Mouse (Mus musculus): ENCODE results near the gene Cnst.

The Cnst gene

DNA sequence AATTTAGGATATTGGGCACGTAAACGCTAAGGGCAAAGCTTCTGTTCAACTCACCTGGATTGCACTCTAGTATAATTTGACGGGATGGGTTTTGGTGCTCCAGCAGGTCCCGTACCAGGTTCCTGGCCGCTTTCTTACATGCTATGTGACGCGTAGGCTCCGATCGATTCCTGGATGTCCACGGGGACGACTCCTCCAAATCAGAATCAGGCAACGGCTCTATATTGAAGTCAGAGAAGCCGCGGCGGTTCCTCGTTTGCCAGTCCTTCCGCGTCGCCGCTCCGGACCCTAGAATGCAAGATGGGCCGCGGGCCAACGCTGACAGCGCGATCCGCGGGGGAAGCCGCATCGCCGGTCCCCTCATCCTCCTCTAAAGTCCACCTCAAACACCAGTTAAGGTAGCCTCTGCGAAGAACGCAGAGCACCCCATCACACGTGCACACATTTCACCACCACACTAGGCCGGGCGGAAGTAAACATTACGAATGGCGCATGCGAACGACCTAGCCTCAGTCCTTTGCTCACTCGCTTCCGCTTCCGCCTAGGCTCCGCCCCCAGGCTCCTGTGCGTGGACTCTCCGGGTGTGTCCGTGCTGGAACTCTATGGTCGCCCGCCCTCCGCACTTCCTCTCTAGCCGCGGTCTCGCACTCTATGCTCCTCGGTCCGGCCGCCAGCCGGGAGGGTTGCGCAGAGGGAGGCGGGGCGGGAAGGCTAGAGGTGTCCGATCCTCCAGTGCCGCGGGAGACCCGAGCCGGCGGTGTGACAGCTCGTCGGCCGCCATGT is at the start of gene Cnst, which contains the start of gene Tfb2m:
Cnst (plus strand) TSS at position 603 of the 783 bp plus-strand sequence.
Tfb2m (minus strand) TSS at position 500 of the 783 bp plus-strand sequence.
- DNase-seq = peak; percentile 99

DNA sequence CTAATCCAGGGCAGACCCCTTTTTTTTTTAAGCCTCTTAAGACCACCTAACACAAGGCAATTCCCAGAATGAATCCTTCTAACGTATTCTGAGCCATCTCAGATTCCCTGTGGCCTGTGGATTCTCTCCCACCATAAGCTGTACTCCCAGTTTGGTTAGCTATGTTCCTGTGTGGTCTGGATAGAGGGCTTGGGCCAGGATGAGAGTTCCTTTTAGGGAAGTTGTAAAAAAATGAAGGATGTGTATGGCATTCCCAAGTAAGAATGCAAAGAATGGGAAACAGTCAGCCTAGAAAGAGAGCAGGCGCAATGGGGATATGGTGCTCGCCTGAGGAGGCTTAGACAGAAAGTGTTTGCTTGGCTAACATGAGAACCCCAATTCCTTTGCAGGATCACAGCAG is 46.9 kb upstream of the Cnst start:
- DNase-seq = no peak

DNA sequence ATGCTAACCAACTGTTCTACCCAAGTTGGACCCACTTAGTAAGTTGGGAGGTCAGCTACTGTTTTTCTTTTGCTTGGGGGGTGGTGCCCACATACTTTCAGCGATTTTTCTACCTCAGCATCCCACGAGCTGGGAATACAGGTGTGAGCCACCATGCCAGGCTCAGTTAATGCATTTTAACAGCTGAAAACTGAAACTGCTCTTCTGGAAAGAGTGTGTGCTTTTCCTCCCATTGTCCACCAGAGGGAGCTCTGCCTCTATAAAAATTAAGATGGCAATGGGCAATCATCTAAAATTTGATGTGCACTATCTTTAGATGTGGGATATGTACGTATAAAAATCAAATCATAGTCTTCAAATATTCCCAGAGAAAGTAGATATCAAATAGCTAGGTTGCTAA is 43.6 kb upstream of the Cnst start:
- no peak for DNase-seq

- DNase-seq = peak; percentile 22
Measured at GRCm38 (mm10) chr1:179506530-179507315, 39.4 kb upstream of the Cnst start.

DNA sequence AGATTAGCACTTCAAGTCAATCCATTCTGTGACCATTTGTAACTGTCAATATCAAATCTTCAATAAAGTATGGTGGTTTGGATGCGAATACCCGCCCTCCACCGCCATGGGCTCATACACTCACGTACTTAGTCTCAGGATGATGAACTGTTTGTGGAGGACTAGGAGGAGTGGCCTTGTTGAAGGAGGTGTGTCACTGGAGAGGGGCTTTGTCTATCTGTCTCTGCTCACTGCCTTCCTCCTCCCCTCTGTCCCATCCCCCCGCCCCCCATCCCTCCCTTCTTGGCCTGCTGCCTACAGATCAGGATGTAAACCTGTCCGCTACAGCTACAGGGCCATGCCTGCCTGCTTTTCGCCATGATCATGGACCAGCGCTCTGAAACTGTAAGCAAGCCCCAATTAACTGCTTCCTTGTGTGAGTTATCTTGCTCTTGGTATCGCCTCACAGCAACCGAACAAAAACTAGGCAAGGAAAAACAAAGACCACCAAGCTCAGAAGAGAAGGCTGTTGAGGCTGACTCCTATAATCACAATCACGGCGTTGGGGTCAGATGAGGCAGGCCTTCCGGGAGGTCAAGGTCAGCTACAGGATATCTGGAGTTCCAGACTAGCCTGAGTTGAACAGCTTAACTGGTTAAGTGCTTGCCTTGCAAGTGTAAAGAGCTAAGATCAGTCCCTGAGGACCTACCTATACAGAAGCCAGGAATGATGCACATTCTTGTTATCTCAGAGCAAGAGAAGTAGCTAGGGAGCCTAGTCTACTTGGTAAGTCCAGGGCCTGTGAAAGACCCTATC is 35.4 kb upstream of the Cnst start:
- DNase-seq = no peak

GRCm38 (mm10) chr1:179511895-179512294 is 34.3 kb upstream of the Cnst start:
- peak; percentile 39 for DNase-seq

DNA sequence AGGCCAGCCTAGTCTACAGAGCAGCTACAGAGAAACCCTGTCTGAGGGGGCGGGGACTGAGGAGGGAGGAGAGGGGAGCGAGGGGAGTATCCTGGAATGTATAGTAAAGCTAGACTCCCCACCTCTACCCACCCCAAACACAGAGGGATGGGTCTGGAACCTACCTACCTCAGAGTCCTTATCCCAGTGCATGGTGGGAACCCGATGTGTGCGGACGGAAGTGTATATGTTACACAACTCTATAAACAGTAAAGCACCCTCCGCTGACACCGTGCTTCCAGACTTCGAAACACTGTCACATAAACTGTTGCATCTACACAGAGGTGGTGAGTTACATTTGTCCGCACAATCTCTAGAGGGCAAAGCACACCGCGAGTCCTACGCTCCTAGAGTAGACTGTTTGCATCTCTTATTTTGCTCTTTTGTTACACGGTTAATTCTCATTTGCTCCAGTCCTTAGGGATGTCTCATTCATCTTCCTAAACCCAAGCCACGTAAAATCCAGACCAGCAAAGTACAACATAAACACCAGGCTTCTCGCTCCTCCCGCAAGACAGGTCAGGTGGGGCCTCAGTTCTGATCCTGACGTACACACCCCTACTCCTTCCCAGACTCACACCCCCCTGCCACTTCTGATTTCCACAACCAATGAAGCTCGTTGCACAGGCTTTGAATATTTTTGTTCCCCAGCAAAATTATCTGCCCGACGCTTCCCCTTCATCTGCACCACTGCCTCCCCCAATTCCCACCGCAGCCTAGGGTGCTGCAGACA is 29.0 kb upstream of the Cnst start:
- no peak for DNase-seq

- DNase-seq = peak; percentile 89
Measured at GRCm38 (mm10) chr1:179517713-179518465, 28.3 kb upstream of the Cnst start, which contains the start of gene Smyd3. Gene Smyd3 (minus strand): TSS chr1:179518041.

DNA sequence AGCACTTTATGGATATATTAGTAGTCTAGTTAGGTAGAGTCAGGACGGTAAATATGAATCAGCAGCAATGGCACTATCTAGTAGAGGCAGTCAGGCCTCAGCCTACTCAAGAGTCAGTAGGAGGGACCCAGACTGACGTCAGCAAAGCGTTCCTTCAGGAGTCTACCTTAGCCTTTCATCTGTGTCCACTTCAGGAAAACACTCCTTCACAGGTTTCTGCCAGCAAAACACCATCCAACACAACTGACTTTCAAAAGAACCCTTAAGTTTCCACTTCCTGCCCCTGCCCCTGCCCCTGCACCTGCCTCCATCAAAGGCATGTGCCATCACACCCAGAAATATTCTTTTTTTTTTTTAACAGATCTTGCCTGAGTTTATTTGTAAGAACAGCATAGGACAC is 26.3 kb upstream of the Cnst start:
- no peak for DNase-seq

- DNase-seq = no peak
Measured at GRCm38 (mm10) chr1:179539054-179539453, 7.1 kb upstream of the Cnst start.

- DNase-seq = no peak
Measured at GRCm38 (mm10) chr1:179539887-179540286, 6.3 kb upstream of the Cnst start.

GRCm38 (mm10) chr1:179541502-179541901 is 4.7 kb upstream of the Cnst start:
- no peak for DNase-seq

- no peak for DNase-seq
Measured at GRCm38 (mm10) chr1:179546551-179546917, 364 bp downstream of the Cnst start.

GRCm38 (mm10) chr1:179547176-179547575 is 1.0 kb downstream of the Cnst start:
- DNase-seq = no peak

DNA sequence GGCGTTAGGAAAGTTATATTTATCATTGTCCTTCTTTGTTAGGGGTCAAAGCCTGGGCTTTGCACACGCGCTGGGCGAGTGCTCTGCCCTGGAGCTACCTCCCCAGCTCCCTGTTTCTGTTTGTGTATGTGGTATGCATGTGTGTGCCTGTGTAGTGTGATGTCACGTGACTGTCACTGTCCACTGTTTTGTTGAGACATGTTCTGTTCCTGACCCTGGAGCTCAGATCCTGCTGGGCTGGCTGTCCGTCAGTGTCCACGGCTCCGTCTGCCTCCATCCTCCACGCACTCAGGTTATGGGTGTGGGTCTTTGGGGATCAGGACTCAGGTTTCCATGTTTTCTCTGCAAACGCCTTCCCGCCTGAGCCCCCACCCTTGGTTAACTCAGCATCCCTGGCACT is 2.0 kb downstream of the Cnst start:
- no peak for DNase-seq

DNA sequence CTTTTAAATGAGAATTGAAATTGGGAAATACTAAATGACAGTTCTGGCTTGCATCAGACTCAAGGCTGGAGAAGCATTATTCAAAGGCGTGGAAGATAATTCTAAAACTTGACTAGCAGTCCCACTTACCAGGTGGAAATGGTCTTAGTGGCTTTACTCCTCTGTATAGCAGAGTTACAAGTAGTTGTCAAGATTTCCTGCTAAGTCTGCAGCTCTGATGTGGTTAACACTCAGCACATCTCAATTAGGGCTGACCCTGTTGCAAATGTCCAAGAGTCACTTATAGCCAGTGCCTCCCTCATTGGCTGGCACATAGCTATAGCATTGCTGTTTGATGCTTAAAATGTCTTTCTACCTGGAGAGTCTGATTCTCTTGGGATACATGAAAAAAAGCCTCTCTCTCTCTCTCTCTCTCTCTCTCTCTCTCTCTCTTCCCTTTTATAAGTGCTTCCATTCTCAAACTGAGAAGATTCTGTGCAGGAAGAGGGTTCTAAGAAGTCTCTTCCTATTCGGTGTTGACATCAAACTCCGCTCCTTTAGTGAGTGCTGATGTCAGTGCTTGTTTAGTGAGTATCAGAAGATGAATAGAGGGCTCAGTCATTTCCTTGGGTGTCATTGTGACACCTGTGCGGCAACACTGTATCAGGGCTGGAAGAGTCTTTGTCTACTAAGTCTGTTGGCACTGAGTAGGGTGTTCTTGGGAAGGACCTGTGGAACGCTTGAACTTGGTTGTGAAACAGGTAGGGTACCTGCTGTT is 3.0 kb downstream of the Cnst start:
- no peak for DNase-seq

DNA sequence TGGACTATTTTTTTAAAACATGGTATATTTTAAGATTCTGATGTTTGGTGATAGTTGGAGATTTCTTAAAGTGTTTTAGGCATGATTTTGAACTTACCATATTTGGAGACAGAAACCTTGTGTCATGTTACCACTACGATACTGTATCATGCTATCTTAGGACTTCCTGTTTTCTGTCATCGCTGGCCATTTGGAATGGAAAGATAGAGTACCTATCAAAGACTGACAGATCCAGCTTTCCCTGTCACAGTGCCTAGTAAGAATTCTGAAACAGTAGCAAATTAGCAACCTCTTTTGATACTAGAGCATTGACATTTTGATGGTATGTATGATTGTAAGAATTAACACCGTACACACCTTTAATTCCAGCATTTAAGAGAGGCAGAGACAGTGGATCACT is 5.2 kb downstream of the Cnst start:
- no peak for DNase-seq

- DNase-seq = no peak
Measured at GRCm38 (mm10) chr1:179551921-179552320, 5.8 kb downstream of the Cnst start.

DNA sequence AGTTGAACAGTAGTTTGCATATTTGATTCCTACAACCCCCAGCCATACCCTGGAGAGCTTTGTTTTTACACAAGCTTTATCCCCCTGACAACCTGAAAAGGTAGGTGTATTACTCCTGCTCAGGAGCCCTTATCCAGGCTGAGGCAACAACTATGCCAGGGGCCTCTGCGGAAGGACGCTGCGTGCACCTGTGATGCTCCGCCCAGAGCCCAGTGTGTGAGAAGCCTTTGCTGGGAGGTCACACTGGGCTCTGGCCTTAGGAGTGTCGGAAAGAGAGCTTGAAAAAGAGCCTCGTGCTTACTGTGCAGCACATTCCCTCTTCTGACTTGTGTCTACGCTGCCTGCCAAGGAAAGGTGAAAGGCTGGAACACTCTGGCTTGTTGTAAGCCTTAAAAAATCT is 6.6 kb downstream of the Cnst start:
- no peak for DNase-seq

DNA sequence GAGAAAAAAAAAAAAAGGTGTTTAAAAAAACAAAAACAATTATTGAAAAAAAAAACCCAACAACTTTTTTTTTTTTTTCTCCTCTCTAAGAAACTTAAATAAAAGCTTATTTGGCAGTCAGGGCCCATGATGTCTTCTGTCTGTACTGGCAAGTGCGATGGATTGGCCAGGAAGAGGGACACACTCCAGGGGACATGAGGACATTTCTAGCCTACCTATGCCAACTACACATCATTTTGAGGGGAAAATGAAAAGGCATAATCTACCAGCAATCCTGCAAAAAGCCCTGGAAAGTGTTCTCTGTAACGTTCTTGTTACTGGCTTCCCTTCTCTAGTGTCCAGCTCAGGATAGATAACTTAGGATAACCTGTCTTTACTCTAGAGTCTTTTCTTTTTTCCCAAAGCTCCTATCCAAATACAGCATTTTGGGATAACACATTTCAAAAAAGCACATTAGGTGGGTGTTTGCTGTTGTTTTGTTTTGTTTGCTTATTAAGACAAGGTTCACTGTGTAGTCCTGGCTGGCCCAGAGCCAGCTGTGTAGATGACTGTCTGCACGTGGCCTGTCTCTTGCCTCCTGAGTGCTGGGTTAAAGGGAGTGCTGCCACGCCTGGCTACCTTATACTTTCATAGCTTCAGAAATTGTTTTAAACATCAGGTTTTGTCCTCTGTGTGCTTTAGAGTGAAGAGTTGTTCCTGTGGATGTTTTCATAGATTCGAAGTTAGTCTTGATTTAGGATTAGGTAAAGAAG is 7.2 kb downstream of the Cnst start:
- no peak for DNase-seq

Measured in right cerebral cortex, adult 18-20 months (tissue).